Mouse (Mus musculus): ENCODE measurements around the gene Trpc4ap.

The Trpc4ap gene

DNA sequence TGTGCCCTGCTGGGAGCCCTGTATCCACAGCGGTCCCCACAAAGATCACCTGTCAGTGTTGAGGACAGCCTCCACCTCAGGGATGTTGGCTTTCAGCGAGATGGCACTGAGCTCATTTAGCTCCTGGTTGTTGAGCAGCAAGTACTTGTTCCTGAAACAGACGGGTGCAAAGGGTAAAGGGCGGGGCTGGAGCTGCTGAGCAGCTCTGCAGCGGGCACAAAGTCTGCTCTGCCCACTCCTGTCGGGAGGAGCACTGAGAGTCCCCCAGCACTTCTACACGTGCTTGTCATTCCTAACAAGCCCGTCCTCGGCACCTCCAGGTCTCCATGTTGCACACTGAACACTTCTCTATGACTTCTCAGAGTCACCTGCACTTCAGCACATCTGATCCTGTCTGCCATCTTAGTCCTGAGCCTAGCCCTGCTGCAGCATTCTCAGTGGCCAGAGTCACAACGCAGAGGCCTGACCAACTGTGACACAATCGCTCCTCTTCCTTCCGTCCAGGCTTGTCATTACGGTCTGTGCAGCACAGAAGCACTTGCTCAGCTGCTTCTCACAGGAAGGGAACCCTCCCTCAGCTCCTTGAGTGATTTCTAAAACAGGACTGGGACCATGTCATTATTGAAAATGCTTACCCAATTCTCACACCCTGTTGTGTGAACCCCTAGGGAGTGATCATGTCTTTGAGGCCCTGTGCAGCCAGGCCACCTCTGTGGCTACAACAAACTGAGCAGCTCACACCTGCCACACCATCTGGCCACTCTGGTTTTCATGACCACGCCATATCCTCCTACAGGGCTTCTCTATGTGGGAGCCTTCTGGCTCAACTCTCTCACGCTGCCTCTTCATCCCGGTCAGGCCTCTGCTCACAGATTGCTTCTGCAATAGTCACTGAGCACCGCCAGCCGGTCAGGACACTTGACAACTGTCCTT lies 50.4 kb downstream of the Trpc4ap start:
- DNase-seq (ENCODE audit: low spot score in 2 of 2): no peak

DNA sequence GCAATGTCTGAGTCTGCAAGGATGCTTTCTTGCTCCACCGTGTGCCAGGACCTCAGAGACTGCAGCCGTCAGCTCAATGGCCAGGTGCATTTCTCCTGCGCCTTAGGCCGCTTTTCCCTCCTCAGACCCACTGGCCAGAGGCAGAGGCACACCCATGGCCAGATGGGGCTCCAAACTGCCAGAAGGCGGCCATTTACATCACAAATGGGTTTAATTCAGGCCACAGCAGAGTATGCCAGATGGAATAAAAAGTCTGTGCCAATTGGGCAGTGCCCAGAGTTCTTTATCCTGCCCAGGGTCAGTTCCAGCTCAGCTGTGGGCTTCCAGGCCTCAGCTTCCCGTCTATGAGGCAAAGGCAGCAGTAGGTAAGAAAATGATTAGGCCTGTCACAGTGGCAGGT lies 51.5 kb downstream of the Trpc4ap start:
- no peak for DNase-seq (ENCODE audit: low spot score in 2 of 2)

DNA sequence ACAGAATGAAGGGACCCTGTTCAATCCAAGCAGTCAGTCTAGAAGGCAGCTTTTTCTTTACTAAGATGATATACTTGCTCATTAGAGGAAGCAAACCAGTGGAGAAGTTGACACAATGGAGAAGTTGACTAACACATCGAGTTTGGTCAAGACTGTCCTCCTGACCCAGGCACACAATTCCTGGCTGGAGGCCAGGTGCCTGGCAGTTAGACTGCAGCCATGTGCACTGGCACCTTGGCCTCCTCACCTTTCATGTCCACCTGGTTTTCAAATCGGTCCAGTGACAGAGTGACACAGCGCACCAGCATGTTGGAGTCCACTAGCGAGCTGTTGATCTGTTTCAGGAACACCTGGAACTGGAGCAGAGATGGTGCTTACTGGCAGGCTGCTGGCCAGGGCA lies 54.8 kb downstream of the Trpc4ap start:
- no peak for DNase-seq (ENCODE audit: low spot score in 2 of 2)

DNA sequence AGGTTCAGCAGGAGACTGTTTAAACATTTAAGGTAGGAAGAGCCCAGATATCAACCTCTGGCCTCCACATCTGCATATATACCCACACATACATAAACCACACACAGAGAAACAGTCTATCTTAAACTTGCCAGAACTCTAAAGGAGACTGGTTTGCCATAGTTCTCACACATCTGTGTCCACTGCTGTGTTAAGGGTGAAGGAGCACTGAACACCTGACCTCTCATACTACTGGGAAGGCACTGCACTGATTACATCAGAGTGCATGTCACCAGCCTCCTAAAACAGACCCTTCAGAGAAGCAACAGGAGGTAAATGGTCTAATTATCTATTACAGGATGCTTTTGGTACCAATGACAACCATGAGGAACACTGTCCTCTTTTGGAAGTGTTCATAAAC lies 55.3 kb downstream of the Trpc4ap start:
- no peak for DNase-seq (ENCODE audit: low spot score in 2 of 2)

DNA sequence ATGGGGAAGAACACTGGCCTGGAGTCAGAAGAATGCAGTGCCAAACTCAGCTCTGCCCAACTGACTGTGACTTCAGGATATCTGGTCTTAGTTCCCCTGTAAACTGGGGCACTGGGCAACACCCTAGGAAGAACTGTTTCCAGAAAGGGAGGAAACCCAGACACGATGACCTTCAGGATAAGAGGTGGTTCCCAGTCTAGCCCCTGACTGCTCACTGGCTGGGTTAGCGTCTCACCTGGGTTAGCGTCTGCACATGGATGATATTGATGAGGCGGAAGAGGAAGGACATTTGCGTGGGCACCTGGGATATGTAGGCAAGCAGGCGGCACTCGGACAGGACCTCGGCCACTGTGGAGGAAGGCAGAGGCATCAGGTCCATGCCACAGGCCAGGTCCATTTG lies 56.2 kb downstream of the Trpc4ap start:
- DNase-seq (ENCODE audit: low spot score in 2 of 2): no peak

DNA sequence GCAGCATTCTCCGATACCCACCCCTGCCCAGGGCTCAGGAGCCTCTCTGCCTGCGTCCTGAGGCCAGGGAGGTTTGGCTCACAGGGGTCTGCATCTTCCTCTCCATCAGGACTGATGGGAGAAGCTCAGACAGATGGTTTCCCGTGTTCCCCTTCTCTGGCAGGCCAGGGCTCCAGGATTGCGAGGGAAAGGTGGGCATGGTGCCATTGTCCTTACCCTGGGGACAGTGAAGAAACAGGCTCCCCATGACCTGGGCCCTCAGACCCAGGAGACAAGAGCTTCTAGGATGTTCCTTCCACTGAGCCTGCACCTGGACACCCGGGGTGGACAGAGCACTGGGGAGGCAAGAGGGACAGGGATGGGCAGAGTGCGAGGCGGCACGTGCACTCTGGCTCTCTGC lies 57.6 kb downstream of the Trpc4ap start:
- DNase-seq (ENCODE audit: low spot score in 2 of 2): no peak

DNA sequence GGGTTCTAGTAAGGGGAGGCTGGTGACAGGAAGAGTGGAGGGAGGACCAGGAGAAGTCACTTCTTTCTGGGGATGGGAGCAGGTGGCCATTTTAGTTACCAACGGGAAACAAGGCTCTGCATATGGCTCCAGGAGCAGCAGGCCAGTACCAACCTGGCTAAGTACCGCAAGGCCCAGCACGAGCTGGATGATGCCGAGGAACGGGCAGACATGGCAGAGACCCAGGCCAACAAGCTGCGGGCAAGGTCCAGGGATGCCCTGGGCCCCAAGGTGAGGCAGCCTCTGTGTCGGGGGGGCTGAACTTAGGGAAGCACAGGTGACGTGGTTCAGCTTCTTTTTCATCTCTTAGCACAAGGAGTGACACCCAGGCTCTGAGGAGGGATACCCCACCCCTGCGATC lies 58.5 kb downstream of the Trpc4ap start:
- no peak for DNase-seq (ENCODE audit: low spot score in 2 of 2)

DNA sequence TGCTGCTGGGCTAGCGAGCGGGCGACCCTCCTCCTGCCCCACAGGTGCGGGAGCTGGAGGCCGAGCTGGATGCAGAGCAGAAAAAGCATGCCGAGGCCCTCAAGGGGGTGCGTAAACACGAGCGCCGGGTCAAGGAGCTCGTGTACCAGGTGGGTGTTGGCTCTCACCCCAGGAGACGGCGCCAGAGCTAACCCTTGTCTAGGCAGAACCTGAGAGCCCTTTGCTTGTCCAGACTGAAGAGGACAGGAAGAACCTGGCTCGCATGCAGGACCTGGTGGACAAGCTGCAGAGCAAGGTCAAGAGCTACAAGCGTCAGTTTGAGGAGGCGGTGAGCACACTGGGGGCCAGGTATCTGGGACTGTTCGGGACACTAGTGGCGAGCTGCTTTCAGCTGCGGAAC lies 59.1 kb downstream of the Trpc4ap start:
- DNase-seq (ENCODE audit: low spot score in 2 of 2): no peak

DNA sequence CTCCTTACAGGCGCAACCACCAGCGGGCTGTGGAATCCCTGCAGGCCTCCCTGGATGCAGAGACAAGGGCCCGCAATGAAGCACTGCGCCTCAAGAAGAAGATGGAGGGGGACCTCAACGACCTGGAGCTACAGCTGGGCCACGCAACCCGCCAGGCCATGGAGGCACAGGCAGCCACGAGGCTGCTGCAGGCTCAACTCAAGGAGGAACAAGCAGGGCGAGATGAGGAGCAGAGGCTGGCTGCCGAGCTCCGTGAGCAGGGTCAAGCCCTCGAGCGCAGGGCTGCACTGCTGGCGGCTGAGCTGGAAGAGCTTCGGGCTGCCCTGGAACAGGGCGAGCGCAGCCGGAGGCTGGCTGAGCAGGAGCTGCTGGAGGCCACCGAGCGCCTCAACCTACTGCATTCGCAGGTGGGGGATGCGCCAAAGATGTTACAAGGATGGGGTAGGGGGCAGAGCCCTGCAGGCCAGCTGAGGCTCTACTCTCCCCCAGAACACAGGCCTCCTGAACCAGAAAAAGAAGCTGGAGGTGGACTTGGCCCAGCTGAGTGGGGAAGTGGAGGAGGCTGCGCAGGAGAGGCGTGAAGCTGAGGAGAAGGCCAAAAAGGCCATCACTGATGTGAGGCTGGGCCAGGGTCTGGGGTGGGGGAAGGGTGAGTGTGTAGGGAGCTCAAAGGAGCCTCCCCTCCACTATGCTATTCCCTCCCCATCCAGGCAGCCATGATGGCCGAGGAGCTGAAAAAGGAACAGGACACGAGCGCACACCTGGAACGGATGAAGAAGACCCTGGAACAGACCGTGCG lies 59.8 kb downstream of the Trpc4ap start:
- no peak for DNase-seq (ENCODE audit: low spot score in 2 of 2)

DNA sequence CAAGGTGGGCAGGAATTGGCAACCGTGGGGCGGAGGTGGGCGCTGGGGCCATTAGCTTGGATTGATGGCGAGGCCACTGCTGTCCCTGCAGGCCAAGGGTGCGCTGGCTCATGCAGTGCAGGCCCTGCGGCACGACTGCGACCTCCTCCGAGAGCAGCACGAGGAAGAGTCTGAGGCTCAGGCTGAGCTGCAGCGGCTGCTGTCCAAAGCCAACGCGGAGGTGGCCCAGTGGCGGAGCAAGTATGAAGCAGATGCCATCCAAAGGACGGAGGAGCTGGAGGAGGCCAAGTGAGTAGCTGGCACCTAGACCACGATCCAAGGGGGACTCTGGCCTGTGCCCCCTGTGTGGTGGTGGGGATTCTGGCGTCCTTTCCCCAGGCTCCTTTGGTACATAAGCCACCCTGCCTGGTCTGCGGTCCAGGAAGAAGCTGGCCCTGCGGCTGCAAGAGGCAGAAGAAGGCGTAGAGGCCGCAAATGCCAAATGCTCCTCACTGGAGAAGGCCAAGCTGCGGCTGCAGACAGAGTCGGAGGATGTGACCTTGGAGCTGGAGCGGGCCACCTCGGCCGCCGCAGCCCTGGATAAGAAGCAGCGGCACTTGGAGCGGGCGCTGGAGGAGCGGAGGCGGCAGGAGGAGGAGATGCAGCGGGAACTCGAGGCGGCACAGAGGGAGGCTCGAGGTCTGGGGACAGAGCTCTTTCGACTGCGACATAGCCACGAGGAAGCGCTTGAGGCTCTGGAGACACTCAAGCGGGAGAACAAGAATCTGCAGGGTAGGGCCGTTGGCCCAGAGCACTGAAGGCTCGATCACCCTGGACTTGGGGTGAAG lies 61.4 kb downstream of the Trpc4ap start:
- DNase-seq (ENCODE audit: low spot score in 2 of 2): peak in 1 of 2 experiments; percentile 24

DNA sequence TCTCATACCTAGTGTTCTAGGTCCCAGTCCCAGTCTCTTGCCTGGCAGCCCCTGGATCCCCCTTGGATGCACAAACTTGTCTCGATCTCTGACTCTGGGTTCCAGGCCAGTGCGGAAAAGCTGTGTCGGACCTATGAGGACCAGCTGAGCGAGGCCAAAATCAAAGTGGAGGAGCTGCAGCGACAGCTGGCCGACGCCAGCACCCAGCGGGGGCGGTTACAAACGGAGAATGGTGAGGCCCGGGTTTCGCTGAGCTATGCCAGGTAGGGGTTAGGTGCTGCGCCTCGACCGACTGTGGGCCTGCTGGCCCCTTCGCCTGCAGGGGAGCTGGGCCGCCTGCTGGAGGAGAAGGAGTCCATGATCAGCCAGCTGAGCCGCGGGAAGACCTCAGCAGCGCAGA lies 62.0 kb downstream of the Trpc4ap start:
- DNase-seq (ENCODE audit: low spot score in 2 of 2): no peak

DNA sequence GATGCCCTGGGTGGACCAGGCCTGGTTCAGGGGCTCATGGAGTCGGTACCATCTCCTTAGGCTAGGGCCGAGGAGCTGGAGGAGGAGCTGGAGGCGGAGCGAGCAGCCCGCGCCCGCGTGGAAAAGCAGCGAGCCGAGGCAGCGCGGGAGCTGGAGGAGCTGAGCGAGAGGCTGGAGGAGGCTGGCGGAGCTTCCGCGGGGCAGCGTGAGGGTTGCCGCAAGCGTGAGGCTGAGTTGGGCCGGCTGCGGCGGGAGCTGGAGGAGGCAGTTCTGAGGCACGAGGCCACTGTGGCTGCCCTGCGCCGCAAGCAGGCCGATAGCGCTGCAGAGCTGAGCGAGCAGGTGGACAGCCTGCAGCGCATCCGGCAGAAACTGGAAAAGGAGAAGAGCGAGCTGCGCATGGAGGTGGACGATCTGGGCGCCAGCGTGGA lies 62.9 kb downstream of the Trpc4ap start:
- peak; percentile 27 to 62 for DNase-seq (ENCODE audit: low spot score in 2 of 2)

DNA sequence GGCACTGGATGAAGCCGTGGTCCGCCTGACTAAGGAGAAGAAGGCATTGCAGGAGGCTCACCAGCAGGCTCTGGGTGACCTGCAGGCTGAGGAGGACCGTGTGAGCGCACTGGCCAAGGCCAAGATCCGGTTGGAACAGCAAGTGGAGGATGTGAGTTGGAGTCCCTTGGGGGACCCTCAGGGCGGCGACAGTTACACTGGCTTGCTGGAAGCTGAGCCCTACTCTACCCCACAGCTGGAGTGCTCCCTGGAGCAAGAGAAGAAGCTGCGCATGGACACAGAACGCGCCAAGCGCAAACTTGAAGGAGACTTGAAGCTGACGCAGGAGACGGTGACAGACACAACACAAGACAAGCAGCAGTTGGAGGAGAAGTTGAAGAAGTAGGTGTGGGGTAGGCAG lies 63.7 kb downstream of the Trpc4ap start:
- DNase-seq (ENCODE audit: low spot score in 2 of 2): no peak

DNA sequence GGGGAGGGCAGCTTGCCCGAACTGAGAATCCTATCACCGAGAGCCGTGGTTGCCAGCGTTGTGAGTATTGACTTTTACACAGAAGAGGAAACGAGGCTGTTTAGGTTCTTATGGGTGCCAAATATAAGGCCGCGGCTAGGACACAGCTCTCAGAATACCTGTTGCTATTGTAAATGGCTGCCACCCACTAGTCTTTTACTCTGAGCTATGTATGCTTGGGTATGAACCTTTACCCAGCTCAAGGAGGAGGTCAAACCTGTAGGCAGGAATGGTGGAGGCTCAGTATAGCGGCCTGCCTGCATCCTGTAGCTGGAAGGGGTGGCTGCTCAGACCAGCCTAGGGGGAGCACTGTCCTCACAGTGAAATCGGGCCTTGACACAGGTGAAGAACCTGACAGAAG lies 64.1 kb downstream of the Trpc4ap start:
- no peak for DNase-seq (ENCODE audit: low spot score in 2 of 2)

DNA sequence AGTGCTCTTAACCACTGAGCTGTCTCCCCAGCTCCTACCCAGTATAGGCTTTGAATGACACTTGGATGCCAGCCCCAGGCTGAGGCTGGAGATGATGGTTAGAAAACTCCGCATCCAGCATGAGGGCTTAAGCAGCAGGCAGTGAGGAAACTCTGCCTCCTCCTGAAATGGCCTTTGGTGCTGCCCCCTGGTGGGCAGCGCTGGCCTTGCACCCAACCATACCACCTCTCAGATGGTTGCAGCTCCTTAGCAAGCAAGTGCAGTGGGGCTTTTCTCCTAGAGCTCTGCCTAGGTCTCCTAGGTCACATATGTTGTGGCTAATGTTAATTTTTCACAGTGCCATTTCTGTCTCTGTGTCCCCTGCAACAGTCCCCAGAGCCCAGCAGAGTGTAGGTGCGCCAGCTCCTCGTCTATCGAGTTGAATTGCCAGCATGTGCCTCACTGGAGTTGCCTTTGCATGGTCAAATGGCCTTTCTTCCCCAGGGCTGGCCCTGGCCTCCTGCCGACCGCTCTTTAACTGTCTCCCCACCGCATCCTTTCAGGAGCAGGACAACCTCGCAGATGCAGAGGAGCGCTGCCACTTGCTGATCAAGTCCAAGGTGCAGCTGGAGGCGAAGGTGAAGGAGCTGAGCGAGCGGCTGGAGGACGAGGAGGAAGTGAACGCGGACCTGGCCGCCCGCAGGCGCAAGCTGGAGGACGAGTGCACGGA lies 65.0 kb downstream of the Trpc4ap start:
- DNase-seq (ENCODE audit: low spot score in 2 of 2): peak; percentile 51 to 75

DNA sequence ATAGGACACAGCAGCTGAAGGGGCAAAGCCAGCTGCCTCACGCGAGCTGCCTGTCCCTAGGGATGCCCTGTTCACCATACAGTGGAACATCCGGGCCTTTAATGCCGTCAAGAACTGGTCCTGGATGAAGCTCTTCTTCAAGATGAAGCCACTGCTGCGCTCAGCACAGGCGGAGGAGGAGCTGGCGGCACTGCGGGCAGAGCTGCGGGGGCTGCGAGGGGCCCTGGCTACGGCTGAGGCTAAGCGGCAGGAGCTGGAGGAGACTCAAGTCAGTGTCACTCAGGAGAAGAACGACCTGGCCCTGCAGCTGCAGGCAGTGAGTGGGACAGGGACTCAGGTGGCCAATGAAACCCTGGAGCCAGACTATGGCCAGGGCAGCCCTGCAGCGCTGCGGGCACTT lies 65.9 kb downstream of the Trpc4ap start:
- DNase-seq (ENCODE audit: low spot score in 2 of 2): no peak

DNA sequence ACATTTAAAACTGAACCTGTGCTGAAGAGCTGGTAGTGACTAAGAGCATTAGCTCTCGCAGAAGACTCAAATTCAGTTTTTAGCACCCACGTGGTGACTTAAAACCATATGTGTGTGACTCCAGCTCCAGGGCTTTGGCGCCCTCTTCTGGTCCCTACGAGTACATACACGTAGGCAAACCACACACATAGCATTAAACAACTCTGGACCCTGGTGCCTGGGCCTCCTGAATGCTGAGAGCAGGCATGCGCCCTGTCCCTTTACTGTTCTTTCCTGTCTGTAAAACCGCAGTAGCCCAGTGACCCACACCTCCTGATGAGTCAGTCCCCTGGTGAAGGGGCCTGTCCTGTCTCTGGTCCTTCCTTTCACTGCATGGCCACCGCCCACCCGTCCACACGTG lies 67.5 kb downstream of the Trpc4ap start:
- DNase-seq (ENCODE audit: low spot score in 2 of 2): peak in 1 of 2 experiments; percentile 18

DNA sequence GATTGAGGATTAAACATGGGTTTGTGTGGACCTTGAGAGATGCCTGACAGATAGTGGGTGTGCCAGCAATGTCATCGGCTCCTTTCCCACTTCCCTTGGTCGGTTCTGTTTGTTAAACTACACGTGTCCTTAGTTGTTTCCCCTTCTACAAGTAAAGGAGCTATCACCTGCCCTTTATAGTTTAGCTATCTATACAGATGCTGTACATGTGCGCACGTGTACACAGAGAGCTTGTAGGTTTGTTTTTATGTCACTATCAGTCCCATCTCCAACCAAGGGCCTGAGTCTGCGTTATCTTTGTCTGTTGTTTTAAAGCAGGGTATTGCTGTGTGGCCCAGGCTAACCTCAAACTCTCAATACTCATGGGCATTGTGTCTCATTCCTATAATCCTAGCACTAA lies 68.2 kb downstream of the Trpc4ap start:
- no peak for DNase-seq (ENCODE audit: low spot score in 2 of 2)

DNA sequence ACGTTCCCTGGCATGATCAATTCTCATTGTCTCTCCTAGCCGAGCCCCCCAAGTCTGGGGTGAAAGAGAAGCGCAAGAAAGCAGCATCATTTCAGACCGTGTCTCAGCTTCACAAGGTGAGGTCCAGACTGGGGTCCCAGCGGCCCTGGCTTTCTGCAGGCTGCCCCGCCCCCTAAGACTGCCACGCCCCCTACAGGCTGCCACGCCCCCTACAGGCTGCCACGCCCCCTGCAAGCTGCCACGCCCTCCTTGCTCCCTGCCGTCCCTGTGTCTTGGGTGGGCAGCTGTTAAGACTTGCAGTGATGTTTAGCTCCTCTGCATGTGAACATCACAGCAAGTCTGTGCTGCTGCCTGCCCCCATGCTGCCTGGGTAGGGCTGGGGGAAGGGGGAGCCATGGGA lies 69.6 kb downstream of the Trpc4ap start:
- no peak for DNase-seq (ENCODE audit: low spot score in 2 of 2)

DNA sequence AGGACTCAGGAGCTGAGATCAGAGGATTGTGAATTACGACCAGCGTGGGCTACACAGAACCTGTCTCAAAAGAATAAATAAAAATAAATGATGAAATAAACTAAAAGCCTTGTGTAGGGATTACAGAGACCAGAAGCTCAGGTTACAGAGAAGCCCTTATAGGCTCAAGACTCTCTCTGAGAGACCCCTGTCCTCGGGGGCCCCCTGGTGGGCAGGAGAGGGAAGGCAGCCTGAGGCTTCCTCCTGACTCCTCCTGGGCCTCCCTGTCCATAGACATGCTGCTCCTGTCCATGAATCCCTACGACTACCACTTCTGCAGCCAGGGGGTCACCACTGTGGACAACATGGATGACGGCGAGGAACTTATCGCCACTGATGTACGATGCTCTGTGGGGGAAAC lies 72.4 kb downstream of the Trpc4ap start:
- peak; percentile 75 to 88 for DNase-seq (ENCODE audit: low spot score in 2 of 2)

DNA sequence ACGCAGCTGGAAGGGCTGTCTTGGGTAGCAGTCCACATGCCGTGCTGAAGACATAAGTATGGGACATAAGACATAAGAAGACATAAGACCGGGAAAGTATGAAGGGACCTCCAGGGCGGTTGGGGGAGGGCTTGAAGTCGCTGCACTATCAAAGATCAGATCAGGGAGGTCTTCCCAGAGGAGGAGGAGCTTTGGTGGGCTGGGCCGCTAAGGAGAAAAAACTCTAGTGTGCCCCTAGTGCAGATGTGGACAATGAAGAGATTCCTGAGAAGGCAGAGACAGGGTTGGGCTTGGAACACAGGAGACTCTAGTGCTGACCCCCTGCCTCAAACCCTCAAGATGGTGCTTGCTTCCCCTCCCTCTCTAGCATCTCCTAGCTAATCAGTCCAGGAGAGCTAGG lies 75.2 kb downstream of the Trpc4ap start:
- DNase-seq (ENCODE audit: low spot score in 2 of 2): no peak

Data from frontal cortex, postnatal 14 days (tissue).